Mouse (Mus musculus): ENCODE results near the gene M6pr. TPM values are rescaled to one million over a fixed set of nuclear protein-coding genes. Genes with fewer than 3 reads are reported as not detected.

M6pr gene
- polyA plus RNA-seq, 1 experiment: 24.3 TPM

- no peak for TF ChIP-seq POLR2A (IDR thresholded peaks at IDR 0.05; ENCODE audit: control insufficient read depth, low read depth, low read length)
- no peak for TF ChIP-seq CTCF (IDR thresholded peaks at IDR 0.05; ENCODE audit: control insufficient read depth, insufficient read depth, insufficient replicate concordance, low read depth, low read length)
- Histone ChIP-seq H3K27ac (ENCODE audit: control insufficient read depth, insufficient read depth, low read depth, low read length) (no peak overlapping the region), H3K27me3 (ENCODE audit: control insufficient read depth, insufficient read depth, low read length) (no peaks in the 10 kb centered on the region), H3K4me1 (ENCODE audit: control insufficient read depth, insufficient read depth, low read length) (no peaks in the 10 kb centered on the region; the same call in 1 of the 2 replicates), H3K36me3 (ENCODE audit: control insufficient read depth, insufficient read depth, low read length) (no peaks in the 10 kb centered on the region), H3K4me3 (ENCODE audit: control insufficient read depth, low read depth, low read length) (no peak overlapping the region)
These were observed 47.4 kb downstream of the M6pr start for GRCm38 (mm10) chr6:122355909-122356308.

GRCm38 (mm10) chr6:122357089-122357488 lies 48.6 kb downstream of the M6pr start:
- H3K36me3 ChIP-seq (ENCODE audit: control insufficient read depth, insufficient read depth, low read length): no peaks in the 10 kb centered on the region
- no peaks in the 10 kb centered on the region for H3K27me3 ChIP-seq (ENCODE audit: control insufficient read depth, insufficient read depth, low read length)
- TF ChIP-seq CTCF (IDR thresholded peaks at IDR 0.05; ENCODE audit: control insufficient read depth, insufficient read depth, insufficient replicate concordance, low read depth, low read length) (no peak), POLR2A (IDR thresholded peaks at IDR 0.05; ENCODE audit: control insufficient read depth, low read depth, low read length) (no peak)
- H3K4me3 ChIP-seq (ENCODE audit: control insufficient read depth, low read depth, low read length): no peak overlapping the region
- no peaks in the 10 kb centered on the region; the same call in 1 of the 2 replicates for H3K4me1 ChIP-seq (ENCODE audit: control insufficient read depth, insufficient read depth, low read length)
- no peak overlapping the region for H3K27ac ChIP-seq (ENCODE audit: control insufficient read depth, insufficient read depth, low read depth, low read length)

GRCm38 (mm10) chr6:122365706-122366105 lies 57.2 kb downstream of the M6pr start:
- Histone ChIP-seq H3K36me3 (ENCODE audit: control insufficient read depth, insufficient read depth, low read length) (no peaks in the 10 kb centered on the region), H3K27ac (ENCODE audit: control insufficient read depth, insufficient read depth, low read depth, low read length) (no peak overlapping the region), H3K27me3 (ENCODE audit: control insufficient read depth, insufficient read depth, low read length) (no peaks in the 10 kb centered on the region), H3K4me1 (ENCODE audit: control insufficient read depth, insufficient read depth, low read length) (no peaks in the 10 kb centered on the region), H3K4me3 (ENCODE audit: control insufficient read depth, low read depth, low read length) (no peak overlapping the region)
- no peak for TF ChIP-seq CTCF (IDR thresholded peaks at IDR 0.05; ENCODE audit: control insufficient read depth, insufficient read depth, insufficient replicate concordance, low read depth, low read length)
- TF ChIP-seq POLR2A (IDR thresholded peaks at IDR 0.05; ENCODE audit: control insufficient read depth, low read depth, low read length): no peak

GRCm38 (mm10) chr6:122366287-122366686 lies 57.8 kb downstream of the M6pr start:
- Histone ChIP-seq H3K27me3 (ENCODE audit: control insufficient read depth, insufficient read depth, low read length) (no peaks in the 10 kb centered on the region), H3K4me1 (ENCODE audit: control insufficient read depth, insufficient read depth, low read length) (no peaks in the 10 kb centered on the region), H3K27ac (ENCODE audit: control insufficient read depth, insufficient read depth, low read depth, low read length) (no peak overlapping the region), H3K4me3 (ENCODE audit: control insufficient read depth, low read depth, low read length) (no peak overlapping the region), H3K36me3 (ENCODE audit: control insufficient read depth, insufficient read depth, low read length) (no peaks in the 10 kb centered on the region)
- TF ChIP-seq CTCF (IDR thresholded peaks at IDR 0.05; ENCODE audit: control insufficient read depth, insufficient read depth, insufficient replicate concordance, low read depth, low read length): no peak
- TF ChIP-seq POLR2A (IDR thresholded peaks at IDR 0.05; ENCODE audit: control insufficient read depth, low read depth, low read length): no peak

GRCm38 (mm10) chr6:122366976-122367375 lies 58.5 kb downstream of the M6pr start:
- H3K27ac ChIP-seq (ENCODE audit: control insufficient read depth, insufficient read depth, low read depth, low read length): no peak overlapping the region
- no peak for TF ChIP-seq POLR2A (IDR thresholded peaks at IDR 0.05; ENCODE audit: control insufficient read depth, low read depth, low read length)
- TF ChIP-seq CTCF (IDR thresholded peaks at IDR 0.05; ENCODE audit: control insufficient read depth, insufficient read depth, insufficient replicate concordance, low read depth, low read length): no peak
- no peak overlapping the region for H3K4me3 ChIP-seq (ENCODE audit: control insufficient read depth, low read depth, low read length)

More at GRCm38 (mm10) chr6:122366976-122367375, 58.5 kb downstream of the M6pr start:
- Histone ChIP-seq H3K36me3 (ENCODE audit: control insufficient read depth, insufficient read depth, low read length) (no peaks in the 10 kb centered on the region), H3K4me1 (ENCODE audit: control insufficient read depth, insufficient read depth, low read length) (no peaks in the 10 kb centered on the region), H3K27me3 (ENCODE audit: control insufficient read depth, insufficient read depth, low read length) (no peaks in the 10 kb centered on the region)

Other genes with a start within 250 kb of the M6pr start
- 0.16 and 0.18 TPM in 2 replicates for gene Klrg1, start 25.8 kb upstream of the M6pr start, polyA plus RNA-seq (2012; rRNA removed)
- gene Phc1, start 31.8 kb downstream of the M6pr start, polyA plus RNA-seq (2012; rRNA removed): 193 and 198 TPM in 2 replicates
- 97.7 and 114 TPM in 2 replicates for gene Rimklb, start 190.0 kb downstream of the M6pr start, polyA plus RNA-seq (2012; rRNA removed)
- 6.5 and 13.1 TPM in 2 replicates for gene Mfap5, start 197.1 kb downstream of the M6pr start, polyA plus RNA-seq (2012; rRNA removed)
- not detected in 2 replicates for gene Aicda, start 245.1 kb downstream of the M6pr start, polyA plus RNA-seq (2012; rRNA removed)